Mouse (Mus musculus) lung, embryonic 14.5 days (tissue): ENCODE measurements at regions not wholly inside any gene's neighbourhood (a gene's known extent, or its start where the extent isn't known, plus 50 kb on each side); places are given as distances from the start of the nearest gene placed in this dataset.

ENCODE experiments used
- ATAC-seq: fragments of 200-750 bp; cut with Nextera tagmentation; 2 replicates; pipeline ENCODE4 v1.8.0; 2017; ENCODE audit warnings: mild to moderate bottlenecking, moderate TSS enrichment, moderate library complexity; ENCODE audit not compliant: insufficient read depth
- DNase-seq: peaks from one replicate; pipeline ENCODE4 v3.0.0-alpha.2; 2015
- H3K27ac ChIP-seq: fragments of 300-500 bp; sonication (generic); 2 replicates; pipeline ENCODE4 v1.5.1; 2014; ENCODE audit warnings: low read depth, mild to moderate bottlenecking, moderate library complexity
- H3K27me3 ChIP-seq: fragments of 300-500 bp; sonication (generic); 2 replicates; pipeline ENCODE4 v1.6.1; 2014; ENCODE audit warnings: low read length, control low read depth; ENCODE audit not compliant: insufficient read depth
- H3K36me3 ChIP-seq: fragments of 300-500 bp; sonication (generic); 2 replicates; pipeline ENCODE4 v1.6.1; 2014; ENCODE audit warnings: control low read depth; ENCODE audit not compliant: insufficient read depth
- H3K4me1 ChIP-seq: fragments of 300-500 bp; sonication (generic); 2 replicates; pipeline ENCODE4 v1.6.1; 2014; ENCODE audit warnings: antibody characterized with exemption, control low read depth; ENCODE audit not compliant: insufficient read depth
- H3K4me2 ChIP-seq: fragments of 300-500 bp; sonication (generic); 2 replicates; pipeline ENCODE4 v1.6.1; 2014; ENCODE audit warnings: mild to moderate bottlenecking
- H3K4me3 ChIP-seq: fragments of 300-500 bp; sonication (generic); 2 replicates; pipeline ENCODE4 v1.5.1; 2014; ENCODE audit warnings: low read depth, low read length
- H3K9ac ChIP-seq: fragments of 300-500 bp; sonication (generic); 2 replicates; pipeline ENCODE4 v1.6.1; 2014
- H3K9me3 ChIP-seq: fragments of 300-500 bp; sonication (generic); 2 replicates; pipeline ENCODE4 v1.6.1; 2016; ENCODE audit warnings: low read depth, low read length, control low read depth
- CTCF ChIP-seq: IDR thresholded peaks from 2 replicates; pipeline ENCODE4 v1.5.1; 2016; ENCODE audit warnings: antibody characterized with exemption, low read depth
- WGBS: fragments of 180-500 bp; shearing (Covaris S2); extraction: QIAGEN DNeasy Blood & Tissue Kit; methylation state at CpG from one replicate; pipeline ENCODE4 v1.1.7; 2014; 5-methylcytosine and 5-hydroxymethylcytosine counted together

GRCm38 (mm10) chr9:25400647-25401335, 80.6 kb upstream of the Eepd1 start:
- no peak overlapping the region for H3K4me3 ChIP-seq
- H3K27me3 ChIP-seq, result no peaks in the 10 kb centered on the region
- no peaks in the 10 kb centered on the region for H3K9me3 ChIP-seq
- no peak overlapping the region for H3K9ac ChIP-seq
- peak; percentile 92; the same call in 1 of the 2 replicates for ATAC-seq
- H3K4me1 ChIP-seq, result no peaks in the 10 kb centered on the region
- 33% methylated on average over 9 of the region's 9 CpGs for WGBS
- H3K36me3 ChIP-seq, result no peaks in the 10 kb centered on the region
- peak; percentile 51 for DNase-seq
- no peak for TF ChIP-seq CTCF
- no peak overlapping the region for H3K4me2 ChIP-seq
- H3K27ac ChIP-seq, result no peak overlapping the region

- Histone ChIP-seq H3K4me3 (no peak overlapping the region), H3K27ac (no peak overlapping the region), H3K36me3 (no peaks in the 10 kb centered on the region), H3K9me3 (no peaks in the 10 kb centered on the region), H3K4me1 (no peaks in the 10 kb centered on the region), H3K27me3 (no peaks in the 10 kb centered on the region), H3K4me2 (no peak overlapping the region), H3K9ac (no peak overlapping the region)
- DNase-seq (no peak), ATAC-seq (no peak)
- TF ChIP-seq CTCF, result no peak
- 72% methylated on average over 4 of the region's 4 CpGs for WGBS
Observed at GRCm38 (mm10) chr9:25405848-25406247, 75.5 kb upstream of the Eepd1 start.

- Histone ChIP-seq H3K4me2 (no peak overlapping the region), H3K36me3 (no peaks in the 10 kb centered on the region), H3K4me1 (no peaks in the 10 kb centered on the region), H3K4me3 (no peak overlapping the region), H3K27me3 (no peaks in the 10 kb centered on the region), H3K9ac (no peak overlapping the region), H3K9me3 (no peaks in the 10 kb centered on the region), H3K27ac (no peak overlapping the region)
- 86% methylated on average over 3 of the region's 3 CpGs for WGBS
- DNase-seq (no peak), ATAC-seq (no peak)
- no peak for TF ChIP-seq CTCF
Observed at GRCm38 (mm10) chr9:25408518-25408917, 72.8 kb upstream of the Eepd1 start.

GRCm38 (mm10) chr9:25409729-25410128, 71.6 kb upstream of the Eepd1 start:
- DNase-seq, result no peak
- ATAC-seq, result no peak
- Histone ChIP-seq H3K4me2 (no peak overlapping the region), H3K4me3 (no peak overlapping the region), H3K4me1 (no peaks in the 10 kb centered on the region), H3K9ac (no peak overlapping the region), H3K27me3 (no peaks in the 10 kb centered on the region), H3K9me3 (no peaks in the 10 kb centered on the region), H3K27ac (no peak overlapping the region), H3K36me3 (no peaks in the 10 kb centered on the region)
- 58% methylated on average over 5 of the region's 5 CpGs for WGBS
- TF ChIP-seq CTCF, result no peak

- H3K36me3 ChIP-seq, result no peaks in the 10 kb centered on the region
- no peaks in the 10 kb centered on the region for H3K9me3 ChIP-seq
- no peak overlapping the region for H3K9ac ChIP-seq
- ATAC-seq, result no peak
- H3K4me2 ChIP-seq, result no peak overlapping the region
- no peak for TF ChIP-seq CTCF
- no peak overlapping the region for H3K27ac ChIP-seq
- WGBS, result 72% methylated on average over 3 of the region's 3 CpGs
- no peak overlapping the region for H3K4me3 ChIP-seq
- H3K27me3 ChIP-seq, result no peaks in the 10 kb centered on the region
- DNase-seq, result no peak
- H3K4me1 ChIP-seq, result no peaks in the 10 kb centered on the region
Observed at GRCm38 (mm10) chr9:25413873-25414272, 67.5 kb upstream of the Eepd1 start.

GRCm38 (mm10) chr9:25414315-25414714, 67.0 kb upstream of the Eepd1 start:
- H3K9ac ChIP-seq, result no peak overlapping the region
- ATAC-seq (no peak), DNase-seq (no peak)
- 53% methylated on average over 2 of the region's 2 CpGs for WGBS
- no peak overlapping the region for H3K4me2 ChIP-seq
- TF ChIP-seq CTCF, result no peak
- H3K9me3 ChIP-seq, result no peaks in the 10 kb centered on the region
- no peak overlapping the region for H3K27ac ChIP-seq
- H3K4me1 ChIP-seq, result no peaks in the 10 kb centered on the region
- H3K27me3 ChIP-seq, result no peaks in the 10 kb centered on the region
- no peaks in the 10 kb centered on the region for H3K36me3 ChIP-seq
- no peak overlapping the region for H3K4me3 ChIP-seq

GRCm38 (mm10) chr9:25426941-25427340, 54.4 kb upstream of the Eepd1 start:
- Histone ChIP-seq H3K4me2 (no peak overlapping the region), H3K4me1 (no peaks in the 10 kb centered on the region), H3K27me3 (no peaks in the 10 kb centered on the region), H3K9me3 (no peaks in the 10 kb centered on the region), H3K36me3 (no peaks in the 10 kb centered on the region), H3K9ac (no peak overlapping the region), H3K27ac (no peak overlapping the region), H3K4me3 (no peak overlapping the region)
- WGBS, result 70% methylated on average over 1 of the region's 1 CpGs
- no peak for DNase-seq
- no peak for TF ChIP-seq CTCF
- no peak for ATAC-seq
